Mouse (Mus musculus) limb, embryonic 14.5 days (tissue): ENCODE measurements around the gene Ltv1. TPM values are rescaled to one million over a fixed set of nuclear protein-coding genes. Genes with fewer than 3 reads are reported as not detected.

Experiments
- ATAC-seq: fragments of 200-750 bp; cut with Nextera tagmentation; 2 replicates; pipeline ENCODE4 v1.8.0; 2017; ENCODE audit warnings: low read depth, moderate number of reproducible peaks, moderate TSS enrichment; ENCODE audit not compliant: low FRiP score
- DNase-seq: peaks from one replicate; pipeline ENCODE4 v3.0.0-alpha.2; 2015; ENCODE audit warnings: low spot score
- H3K27ac ChIP-seq: fragments of 300-500 bp; sonication (generic); replicated peaks from 2 replicates; pipeline ENCODE4 v1.5.1; 2014; ENCODE audit warnings: low read depth, mild to moderate bottlenecking, low read length, moderate library complexity, mixed read lengths
- H3K27me3 ChIP-seq: fragments of 300-500 bp; sonication (generic); 2 replicates; pipeline ENCODE4 v1.6.1; 2014; ENCODE audit warnings: low read length, mixed read lengths; ENCODE audit not compliant: control insufficient read depth, insufficient read depth
- H3K36me3 ChIP-seq: fragments of 300-500 bp; sonication (generic); 2 replicates; pipeline ENCODE4 v1.6.1; 2014; ENCODE audit warnings: mild to moderate bottlenecking, low read length, moderate library complexity, mixed read lengths; ENCODE audit not compliant: control insufficient read depth, insufficient read depth
- H3K4me1 ChIP-seq: fragments of 300-500 bp; sonication (generic); 2 replicates; pipeline ENCODE4 v1.6.1; 2014; ENCODE audit warnings: antibody characterized with exemption, low read length, mixed read lengths; ENCODE audit not compliant: control insufficient read depth, insufficient read depth
- H3K4me2 ChIP-seq: fragments of 300-500 bp; sonication (generic); replicated peaks from 2 replicates; pipeline ENCODE4 v1.6.1; 2014; ENCODE audit warnings: low read depth, mild to moderate bottlenecking, low read length, moderate library complexity; ENCODE audit not compliant: severe bottlenecking
- H3K4me3 ChIP-seq: fragments of 300-500 bp; sonication (generic); replicated peaks from 2 replicates; pipeline ENCODE4 v1.5.1; 2014; ENCODE audit warnings: low read length
- H3K9ac ChIP-seq: fragments of 300-500 bp; sonication (generic); 2 replicates; pipeline ENCODE4 v1.6.1; 2014; ENCODE audit warnings: mild to moderate bottlenecking, low read depth, low read length, moderate library complexity; ENCODE audit not compliant: severe bottlenecking
- H3K9me3 ChIP-seq: fragments of 300-500 bp; sonication (generic); 2 replicates; pipeline ENCODE4 v1.6.1; 2016; ENCODE audit warnings: low read length; ENCODE audit not compliant: control insufficient read depth
- POLR2A ChIP-seq: fragments of 200-500 bp; IDR thresholded peaks from 2 replicates; pipeline ENCODE4 v1.8.0; 2012; ENCODE audit warnings: inconsistent platforms, mild to moderate bottlenecking, moderate library complexity, borderline replicate concordance; ENCODE audit not compliant: insufficient read depth, insufficient read length; ENCODE audit errors: extremely low read depth
- WGBS: fragments of 180-500 bp; shearing (Covaris S2); extraction: QIAGEN DNeasy Blood & Tissue Kit; methylation state at CpG from one replicate; pipeline ENCODE4 v1.1.7; 2014; 5-methylcytosine and 5-hydroxymethylcytosine counted together
- polyA plus RNA-seq, 2 experiments: library from polyadenylated mRNA; depleted of rRNA in 1 of 2; stranded (reverse) in 1 of 2; unstranded in 1 of 2; fragments of >200 nt; fragmentation: Nextera tagmentation in 1 of 2; extraction: Ambion mirVana in 1 of 2; gene quantifications; 2 replicates each; pipeline versions ENCODE4 v1.2.1 to v1.2.3; 2012 to 2014

The Ltv1 gene
- polyA plus RNA-seq, 2 experiments = 66.4 to 72.8 TPM

DNA sequence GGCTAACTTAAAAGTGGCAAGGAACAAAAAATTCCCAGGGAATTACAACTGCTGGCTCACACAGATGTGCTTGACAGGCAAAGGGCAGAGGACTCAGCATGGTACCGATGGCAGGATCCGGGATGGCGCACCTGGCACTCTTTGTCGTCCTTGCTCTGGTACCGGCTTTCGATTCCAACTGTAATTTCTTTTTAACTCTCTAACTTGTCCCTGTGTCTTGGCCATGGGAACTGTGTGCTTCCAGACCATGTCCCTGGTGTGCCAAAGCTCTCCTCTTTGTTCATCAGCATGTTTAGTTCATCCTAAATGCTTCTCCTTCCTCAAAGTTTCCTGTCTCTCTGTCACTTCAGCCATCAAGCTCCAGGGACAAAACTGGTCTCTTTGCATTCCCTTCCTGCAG is 55.1 kb downstream of the Ltv1 start:
- H3K9me3 ChIP-seq = no peaks in the 10 kb centered on the region
- DNase-seq = no peak
- WGBS = 92% methylated on average over 6 of the region's 6 CpGs
- H3K4me2 ChIP-seq = no peak overlapping the region
- no peaks in the 10 kb centered on the region for H3K36me3 ChIP-seq
- no peaks in the 10 kb centered on the region for H3K4me1 ChIP-seq
- no peaks in the 10 kb centered on the region for H3K27me3 ChIP-seq
- no peak overlapping the region for H3K27ac ChIP-seq
- TF ChIP-seq POLR2A = no peak
- no peak overlapping the region for H3K9ac ChIP-seq
- H3K4me3 ChIP-seq = no peak overlapping the region
- no peak for ATAC-seq

DNA sequence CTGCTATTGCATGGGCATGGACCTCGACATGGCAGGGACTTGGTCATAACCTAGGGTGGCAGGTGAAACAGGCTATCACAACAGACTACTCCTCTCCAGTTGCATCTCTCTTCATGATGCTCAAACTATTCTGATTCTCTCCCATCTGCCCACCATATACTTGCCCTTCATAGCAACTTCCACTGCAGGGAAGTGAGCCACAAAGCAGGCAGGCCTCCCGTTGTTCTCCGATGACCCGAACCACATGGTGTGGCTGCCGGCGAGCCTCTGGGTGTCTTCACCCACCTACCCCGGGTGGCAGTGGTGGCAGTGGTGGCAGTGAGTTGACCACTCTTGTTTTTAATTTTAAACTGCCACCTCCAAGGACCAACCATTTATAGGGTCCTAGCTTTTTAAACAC is 57.2 kb downstream of the Ltv1 start:
- H3K9me3 ChIP-seq = no peaks in the 10 kb centered on the region
- no peak overlapping the region for H3K27ac ChIP-seq
- no peaks in the 10 kb centered on the region for H3K4me1 ChIP-seq
- no peak overlapping the region for H3K4me3 ChIP-seq
- no peak for TF ChIP-seq POLR2A
- ATAC-seq (no peak), DNase-seq (no peak)
- H3K4me2 ChIP-seq = no peak overlapping the region
- H3K9ac ChIP-seq = no peak overlapping the region
- 82% methylated on average over 7 of the region's 7 CpGs for WGBS
- no peaks in the 10 kb centered on the region for H3K36me3 ChIP-seq
- no peaks in the 10 kb centered on the region for H3K27me3 ChIP-seq

DNA sequence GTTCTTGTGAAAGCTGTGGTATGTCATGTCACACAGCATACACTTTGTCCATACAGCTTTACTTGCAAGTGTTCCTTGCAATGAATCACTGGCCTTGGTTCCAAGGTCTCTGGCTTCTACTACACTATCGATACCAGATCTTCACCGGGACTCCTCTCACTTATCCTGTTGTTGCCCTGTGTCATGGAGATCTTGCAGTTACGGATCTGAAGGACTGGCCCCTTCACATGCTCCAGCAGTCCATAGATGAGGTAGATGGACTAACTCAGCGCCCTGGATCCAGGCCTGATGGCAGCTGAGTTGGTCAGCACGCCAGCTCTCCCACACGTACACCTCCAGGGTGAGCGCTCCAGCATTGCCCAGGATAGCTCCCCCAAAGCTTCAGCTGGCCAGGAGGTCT is 57.7 kb downstream of the Ltv1 start:
- Histone ChIP-seq H3K4me2 (no peak overlapping the region), H3K9me3 (no peaks in the 10 kb centered on the region), H3K27ac (no peak overlapping the region), H3K9ac (no peak overlapping the region), H3K36me3 (no peaks in the 10 kb centered on the region), H3K4me1 (no peaks in the 10 kb centered on the region), H3K27me3 (no peaks in the 10 kb centered on the region), H3K4me3 (no peak overlapping the region)
- no peak for TF ChIP-seq POLR2A
- no peak for DNase-seq
- ATAC-seq = no peak
- 94% methylated on average over 7 of the region's 7 CpGs for WGBS

DNA sequence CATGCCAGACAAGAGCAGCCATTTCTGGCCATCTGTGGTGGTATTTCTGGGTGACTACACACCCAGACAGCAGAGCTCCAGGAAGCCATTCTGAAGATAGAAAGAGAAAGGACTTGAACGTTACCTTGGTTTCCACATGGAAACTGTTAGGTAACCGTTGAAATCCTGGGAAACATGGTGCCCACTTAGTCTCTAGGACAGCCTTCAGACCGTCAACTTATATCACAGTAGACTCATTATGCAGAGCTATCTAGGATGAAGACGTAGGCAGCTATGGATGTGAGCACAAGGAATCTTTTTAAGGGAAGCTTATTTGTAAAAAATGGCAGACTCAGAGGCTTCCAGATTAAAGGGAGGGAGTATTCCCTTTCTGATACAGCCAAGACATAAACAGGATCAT is 59.1 kb downstream of the Ltv1 start:
- Histone ChIP-seq H3K4me1 (no peaks in the 10 kb centered on the region), H3K27me3 (no peaks in the 10 kb centered on the region), H3K9ac (no peak overlapping the region), H3K4me2 (no peak overlapping the region), H3K4me3 (no peak overlapping the region), H3K9me3 (no peaks in the 10 kb centered on the region), H3K27ac (no peak overlapping the region), H3K36me3 (peaks cover 4% of the 10 kb centered on the region)
- 80% methylated on average over 4 of the region's 4 CpGs for WGBS
- ATAC-seq = no peak
- no peak for DNase-seq
- no peak for TF ChIP-seq POLR2A

Other genes starting within 250 kb of the Ltv1 start
- 2.1 TPM in 2 replicates for gene Stx11, start 228.9 kb downstream of the Ltv1 start, polyA plus RNA-seq (2012; rRNA removed)
- gene Stx11, start 228.9 kb downstream of the Ltv1 start, polyA plus RNA-seq (2014; fragmentation: Nextera tagmentation; extraction: Ambion mirVana) = 4.4 TPM in 2 replicates
- gene Sf3b5, start 187.8 kb downstream of the Ltv1 start, polyA plus RNA-seq (2012; rRNA removed) = 50.0 and 73.4 TPM in 2 replicates
- 41.6 and 45.6 TPM in 2 replicates for gene Sf3b5, start 187.8 kb downstream of the Ltv1 start, polyA plus RNA-seq (2014; fragmentation: Nextera tagmentation; extraction: Ambion mirVana)
- gene Plagl1, start 132.7 kb downstream of the Ltv1 start, polyA plus RNA-seq (2012; rRNA removed) = 841 and 1,093 TPM in 2 replicates
- 298 and 354 TPM in 2 replicates for gene Plagl1, start 132.7 kb downstream of the Ltv1 start, polyA plus RNA-seq (2014; fragmentation: Nextera tagmentation; extraction: Ambion mirVana)
- gene Zc2hc1b, start 15.1 kb downstream of the Ltv1 start, polyA plus RNA-seq (2012; rRNA removed) = 0.14 TPM in 1 of 2 replicates, not detected in the other
- not detected in 2 replicates for gene Zc2hc1b, start 15.1 kb downstream of the Ltv1 start, polyA plus RNA-seq (2014; fragmentation: Nextera tagmentation; extraction: Ambion mirVana)